Mouse (Mus musculus): ENCODE results near the gene Cpt1c. TPM values are rescaled to one million over a fixed set of nuclear protein-coding genes. Genes with fewer than 3 reads are reported as not detected.
A peak's percentile ranks its signal among the peaks of the same experiment; 100 is the strongest.

Gene Cpt1c
- polyA plus RNA-seq, 2 experiments: 0.80 to 2.5 TPM

DNA sequence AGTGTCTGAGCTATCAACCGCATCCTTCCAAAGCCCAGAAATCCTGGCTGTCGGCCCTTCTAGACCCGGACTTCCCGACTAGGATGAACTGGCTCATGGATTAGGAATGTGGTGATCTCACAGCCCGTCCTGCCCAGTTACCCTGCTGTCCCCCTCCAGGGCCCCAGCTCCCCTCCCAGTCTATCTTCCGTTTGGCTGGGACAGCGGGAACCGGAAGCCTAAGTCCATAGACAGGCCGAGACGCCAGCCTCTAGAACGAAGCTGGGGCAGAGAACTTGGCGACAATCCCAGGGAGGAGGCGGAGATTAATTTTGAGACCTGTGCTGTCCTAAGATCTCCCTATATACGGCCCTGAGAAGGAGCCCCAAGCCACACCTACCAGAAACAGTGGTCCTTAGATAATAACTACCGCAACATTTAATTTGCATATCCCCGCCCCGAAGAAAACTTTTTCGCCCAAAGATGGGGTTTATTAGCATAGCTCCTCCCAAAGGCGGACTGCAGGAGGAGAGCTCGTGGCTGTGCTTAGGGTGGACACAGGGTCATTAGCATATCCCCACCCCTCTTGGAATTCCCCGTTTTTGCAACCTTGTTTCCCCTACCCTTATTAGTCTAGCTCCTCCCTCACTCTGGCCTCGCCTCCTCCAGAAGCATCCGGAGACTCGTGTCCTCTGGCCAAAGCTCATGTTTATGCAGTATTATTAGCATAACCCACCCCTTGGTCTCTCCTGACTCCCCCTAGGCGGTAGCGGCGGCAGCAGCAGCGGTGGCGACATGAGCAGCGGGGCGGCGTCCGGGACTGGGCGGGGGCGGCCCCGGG lies 42.8 kb upstream of the Cpt1c start, which contains the start of gene Rras:
Gene Rras (plus strand): TSS at position 720 of the 820 bp plus-strand sequence.
- peaks cover 18 to 32% of the 10 kb centered on the region in 2 experiments for H3K4me1 ChIP-seq (replicated peaks; ENCODE audit: control insufficient read depth in 2 of 2, insufficient read depth in 2 of 2, low read length in 1 of 2)
- WGBS (ENCODE audit: insufficient replicate concordance): under 1% methylated on average over 36 of the region's 36 CpGs
- DNase-seq (ENCODE audit: low read depth in 3 of 3, low spot score in 3 of 3): peak; percentile 96 to 100 (median 98)
- TF ChIP-seq EP300 (IDR thresholded peaks at IDR 0.05; ENCODE audit: low read depth) (peak; percentile 37; the same call in 1 of the 2 replicates), CTCF (IDR thresholded peaks at IDR 0.05; ENCODE audit: low read depth) (peak; percentile 27; the same call in 1 of the 2 replicates)
- peak within 1 kb of the TSS; percentile 89 for H3K4me2 ChIP-seq (ENCODE audit: low read depth)
- no peaks in the 10 kb centered on the region for H3K9me3 ChIP-seq (ENCODE audit: control insufficient read depth, low read length)
- H3K4me3 ChIP-seq (ENCODE audit: insufficient read depth in 1 of 2, low read depth in 2 of 2, low read length in 2 of 2): peak within 1 kb of the TSS; percentile 78 to 96
- peak; percentile 84 for ATAC-seq (ENCODE audit: insufficient read depth)
- H3K27me3 ChIP-seq (ENCODE audit: control insufficient read depth, insufficient read depth, low read length): peaks cover 13% of the 10 kb centered on the region; the same call in 1 of the 2 replicates
- peaks cover 9% of the 10 kb centered on the region for H3K36me3 ChIP-seq (replicated peaks; ENCODE audit: control insufficient read depth, insufficient read depth, low read depth)
- H3K9ac ChIP-seq (replicated peaks): peak within 1 kb of the TSS; percentile 82
- peak within 1 kb of the TSS; percentile 86 for H3K27ac ChIP-seq

DNA sequence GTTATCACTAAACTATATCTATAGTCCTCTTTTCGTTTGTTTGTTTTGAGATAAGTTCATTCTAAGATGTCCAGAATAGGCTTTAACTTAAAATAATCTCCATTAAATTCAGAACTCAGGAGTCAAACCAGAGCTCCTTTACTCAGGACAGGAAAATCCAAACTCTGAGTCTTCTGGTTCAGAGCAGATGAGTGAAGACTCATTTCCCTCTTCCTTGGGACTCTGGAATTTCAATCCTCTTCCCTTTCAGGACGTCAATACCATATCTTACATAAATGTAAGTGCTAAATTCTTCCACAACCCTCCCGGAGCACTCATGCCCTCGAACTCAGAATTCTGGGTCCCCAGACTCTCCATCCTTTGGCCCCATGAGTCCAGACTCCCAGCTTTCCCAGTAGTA lies 42.1 kb upstream of the Cpt1c start:
- H3K36me3 ChIP-seq (replicated peaks; ENCODE audit: control insufficient read depth, insufficient read depth, low read depth): peaks cover 16% of the 10 kb centered on the region
- peak overlapping the region; percentile 78 to 96 for H3K4me3 ChIP-seq (ENCODE audit: insufficient read depth in 1 of 2, low read depth in 2 of 2, low read length in 2 of 2)
- no peaks in the 10 kb centered on the region for H3K9me3 ChIP-seq (ENCODE audit: control insufficient read depth, low read length)
- DNase-seq (ENCODE audit: low read depth in 3 of 3, low spot score in 3 of 3): peak in 1 of 3 experiments; percentile 31
- H3K27ac ChIP-seq: peak overlapping the region; percentile 86
- peaks cover 18 to 32% of the 10 kb centered on the region in 2 experiments for H3K4me1 ChIP-seq (replicated peaks; ENCODE audit: control insufficient read depth in 2 of 2, insufficient read depth in 2 of 2, low read length in 1 of 2)
- peaks cover 13% of the 10 kb centered on the region; the same call in 1 of the 2 replicates for H3K27me3 ChIP-seq (ENCODE audit: control insufficient read depth, insufficient read depth, low read length)
- no peak for TF ChIP-seq CTCF (IDR thresholded peaks at IDR 0.05; ENCODE audit: low read depth)
- no peak for TF ChIP-seq EP300 (IDR thresholded peaks at IDR 0.05; ENCODE audit: low read depth)
- no peak for ATAC-seq (ENCODE audit: insufficient read depth)
- WGBS (ENCODE audit: insufficient replicate concordance): under 1% methylated on average over 4 of the region's 4 CpGs
- H3K9ac ChIP-seq (replicated peaks): peak overlapping the region; percentile 82
- peak overlapping the region; percentile 89 for H3K4me2 ChIP-seq (ENCODE audit: low read depth)

DNA sequence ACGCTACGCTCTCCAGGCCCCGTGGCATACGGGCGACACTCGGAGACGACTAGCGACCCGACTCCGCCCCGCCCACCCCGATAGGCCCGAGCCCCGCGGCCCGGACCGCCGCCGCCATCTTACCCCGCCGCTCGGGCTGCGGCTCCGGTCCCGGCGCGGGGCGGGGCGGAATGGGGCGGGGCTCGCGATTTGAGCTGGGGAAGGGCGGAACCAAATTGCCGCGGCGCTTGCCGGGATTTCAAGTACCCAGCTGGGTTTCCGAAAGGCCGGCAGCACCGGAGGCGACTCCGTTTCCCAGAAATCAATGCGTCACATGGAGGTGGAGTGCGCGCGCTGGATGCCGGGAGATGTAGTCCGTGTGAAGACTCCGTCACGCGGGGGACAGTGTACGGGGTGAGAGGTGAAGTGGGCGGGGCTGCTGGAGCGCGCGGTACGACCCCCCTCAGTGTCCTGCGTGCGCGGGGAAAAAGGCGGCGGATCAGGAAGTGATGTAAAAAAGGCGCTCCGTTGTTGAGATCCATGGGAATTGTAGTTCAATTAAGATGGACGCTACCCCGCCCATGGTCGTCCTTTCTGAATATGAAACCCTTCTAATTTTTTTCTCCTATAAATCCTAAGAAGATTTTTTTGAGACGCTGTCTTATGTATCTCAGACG lies 41.4 kb upstream of the Cpt1c start, which contains the start of gene Scaf1:
Gene Scaf1 (minus strand): TSS at position 407 of the 656 bp plus-strand sequence.
- peaks cover 13% of the 10 kb centered on the region; the same call in 1 of the 2 replicates for H3K27me3 ChIP-seq (ENCODE audit: control insufficient read depth, insufficient read depth, low read length)
- peak within 1 kb of the TSS; percentile 89 for H3K4me2 ChIP-seq (ENCODE audit: low read depth)
- peak within 1 kb of the TSS; percentile 82 for H3K9ac ChIP-seq (replicated peaks)
- H3K9me3 ChIP-seq (ENCODE audit: control insufficient read depth, low read length): no peaks in the 10 kb centered on the region
- H3K27ac ChIP-seq: peak within 1 kb of the TSS; percentile 86
- peak; percentile 79 for ATAC-seq (ENCODE audit: insufficient read depth)
- WGBS (ENCODE audit: insufficient replicate concordance): under 1% methylated on average over 69 of the region's 69 CpGs
- peak within 1 kb of the TSS; percentile 78 to 96 for H3K4me3 ChIP-seq (ENCODE audit: insufficient read depth in 1 of 2, low read depth in 2 of 2, low read length in 2 of 2)
- H3K36me3 ChIP-seq (replicated peaks; ENCODE audit: control insufficient read depth, insufficient read depth, low read depth): peaks cover 22% of the 10 kb centered on the region
- peak; percentile 98 for DNase-seq (ENCODE audit: low read depth in 3 of 3, low spot score in 3 of 3)
- no peak for TF ChIP-seq CTCF (IDR thresholded peaks at IDR 0.05; ENCODE audit: low read depth)
- TF ChIP-seq EP300 (IDR thresholded peaks at IDR 0.05; ENCODE audit: low read depth): no peak
- peaks cover 18 to 32% of the 10 kb centered on the region in 2 experiments for H3K4me1 ChIP-seq (replicated peaks; ENCODE audit: control insufficient read depth in 2 of 2, insufficient read depth in 2 of 2, low read length in 1 of 2)

DNA sequence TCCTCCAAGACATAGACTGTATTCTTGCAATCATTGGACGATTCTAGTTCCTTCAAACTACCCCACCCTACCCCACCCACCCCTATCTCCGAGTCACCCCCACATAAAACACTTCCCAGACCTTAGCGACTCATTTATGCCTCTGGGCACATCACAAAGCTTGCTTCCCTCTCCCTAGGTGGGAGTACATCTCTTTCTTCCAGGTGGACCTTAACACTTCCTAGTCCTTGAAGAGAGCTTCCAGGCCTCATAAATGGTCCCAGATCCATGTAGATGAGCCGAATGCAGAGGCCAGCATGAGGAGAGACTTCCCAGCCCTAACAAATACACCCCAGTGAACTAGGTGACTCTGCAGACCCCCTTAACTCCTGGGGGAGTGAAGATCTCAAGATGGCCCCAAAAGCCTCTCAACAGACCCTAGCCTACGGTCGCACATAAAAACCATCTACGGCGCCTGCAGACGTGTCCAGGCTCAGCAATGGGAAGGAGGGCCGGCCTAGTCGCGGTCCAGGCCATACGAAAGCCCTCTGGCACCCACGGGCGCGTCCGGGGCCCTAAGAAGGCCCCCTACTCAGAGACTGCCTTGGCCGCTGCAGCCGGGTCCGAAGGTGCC lies 40.8 kb upstream of the Cpt1c start:
- H3K9me3 ChIP-seq (ENCODE audit: control insufficient read depth, low read length): no peaks in the 10 kb centered on the region
- peaks cover 18 to 32% of the 10 kb centered on the region in 2 experiments for H3K4me1 ChIP-seq (replicated peaks; ENCODE audit: control insufficient read depth in 2 of 2, insufficient read depth in 2 of 2, low read length in 1 of 2)
- peak overlapping the region; percentile 89 for H3K4me2 ChIP-seq (ENCODE audit: low read depth)
- peak overlapping the region; percentile 78 to 96 for H3K4me3 ChIP-seq (ENCODE audit: insufficient read depth in 1 of 2, low read depth in 2 of 2, low read length in 2 of 2)
- H3K9ac ChIP-seq (replicated peaks): peak overlapping the region; percentile 82
- no peak for ATAC-seq (ENCODE audit: insufficient read depth)
- TF ChIP-seq EP300 (IDR thresholded peaks at IDR 0.05; ENCODE audit: low read depth): no peak
- peak in 1 of 3 experiments; percentile 40 for DNase-seq (ENCODE audit: low read depth in 3 of 3, low spot score in 3 of 3)
- under 1% methylated on average over 20 of the region's 20 CpGs for WGBS (ENCODE audit: insufficient replicate concordance)
- H3K36me3 ChIP-seq (replicated peaks; ENCODE audit: control insufficient read depth, insufficient read depth, low read depth): peaks cover 25% of the 10 kb centered on the region
- H3K27me3 ChIP-seq (ENCODE audit: control insufficient read depth, insufficient read depth, low read length): peaks cover 13% of the 10 kb centered on the region; the same call in 1 of the 2 replicates
- peak overlapping the region; percentile 86 for H3K27ac ChIP-seq

Data from liver, embryonic 14.5 days (tissue).